Mouse (Mus musculus) stomach, embryonic 14.5 days (tissue): ENCODE results near the gene Slc24a3. TPM values are rescaled to one million over a fixed set of nuclear protein-coding genes. Genes with fewer than 3 reads are reported as not detected.
A peak's percentile ranks its signal among the peaks of the same experiment; 100 is the strongest.

Experiments used
- ATAC-seq: fragments of 200-750 bp; cut with Nextera tagmentation; 2 replicates; pipeline ENCODE4 v1.8.0; 2017; ENCODE audit warnings: low read depth, moderate TSS enrichment; ENCODE audit not compliant: insufficient number of reproducible peaks, insufficient read depth, low FRiP score
- H3K27ac ChIP-seq: fragments of 300-500 bp; sonication (generic); 2 replicates; pipeline ENCODE4 v1.5.1; 2014; ENCODE audit warnings: mild to moderate bottlenecking, low read length, moderate library complexity, mixed read lengths
- H3K27me3 ChIP-seq: fragments of 300-500 bp; sonication (generic); 2 replicates; pipeline ENCODE4 v1.6.1; 2014; ENCODE audit warnings: low read length, control low read depth, mixed read lengths; ENCODE audit not compliant: control insufficient read depth, insufficient read depth
- H3K36me3 ChIP-seq: fragments of 300-500 bp; sonication (generic); 2 replicates; pipeline ENCODE4 v1.6.1; 2014; ENCODE audit warnings: mild to moderate bottlenecking, control low read depth, low read length, moderate library complexity, mixed read lengths; ENCODE audit not compliant: control insufficient read depth, insufficient read depth
- H3K4me1 ChIP-seq: fragments of 300-500 bp; sonication (generic); 2 replicates; pipeline ENCODE4 v1.6.1; 2014; ENCODE audit warnings: low read length, control low read depth, mixed read lengths; ENCODE audit not compliant: control insufficient read depth, insufficient read depth
- H3K4me2 ChIP-seq: fragments of 300-500 bp; sonication (generic); replicated peaks from 2 replicates; pipeline ENCODE4 v1.6.1; 2014; ENCODE audit warnings: low read depth, low read length, control low read depth
- H3K4me3 ChIP-seq: fragments of 300-500 bp; sonication (generic); 2 replicates; pipeline ENCODE4 v1.5.1; 2014; ENCODE audit warnings: low read depth, low read length, control low read depth
- H3K9ac ChIP-seq: fragments of 300-500 bp; sonication (generic); replicated peaks from 2 replicates; pipeline ENCODE4 v1.6.1; 2014; ENCODE audit warnings: low read depth, mild to moderate bottlenecking, control low read depth, low read length, moderate library complexity, mixed read lengths
- H3K9me3 ChIP-seq: fragments of 300-500 bp; sonication (generic); 2 replicates; pipeline ENCODE4 v1.6.1; 2016; ENCODE audit warnings: low read depth, low read length, control low read depth; ENCODE audit not compliant: control insufficient read depth
- WGBS: fragments of 180-500 bp; shearing (Covaris S2); extraction: QIAGEN DNeasy Blood & Tissue Kit; methylation state at CpG from one replicate; pipeline ENCODE4 v1.1.7; 2014; 5-methylcytosine and 5-hydroxymethylcytosine counted together
- polyA plus RNA-seq: library from polyadenylated mRNA; unstranded; fragments of >200 nt; fragmentation: Nextera tagmentation; extraction: Ambion mirVana; gene quantifications from 2 replicates; pipeline ENCODE4 v1.2.1, GENCODE M21; 2014

Gene Slc24a3
- polyA plus RNA-seq, 1 experiment from 2014 or later = 5.1 TPM

DNA sequence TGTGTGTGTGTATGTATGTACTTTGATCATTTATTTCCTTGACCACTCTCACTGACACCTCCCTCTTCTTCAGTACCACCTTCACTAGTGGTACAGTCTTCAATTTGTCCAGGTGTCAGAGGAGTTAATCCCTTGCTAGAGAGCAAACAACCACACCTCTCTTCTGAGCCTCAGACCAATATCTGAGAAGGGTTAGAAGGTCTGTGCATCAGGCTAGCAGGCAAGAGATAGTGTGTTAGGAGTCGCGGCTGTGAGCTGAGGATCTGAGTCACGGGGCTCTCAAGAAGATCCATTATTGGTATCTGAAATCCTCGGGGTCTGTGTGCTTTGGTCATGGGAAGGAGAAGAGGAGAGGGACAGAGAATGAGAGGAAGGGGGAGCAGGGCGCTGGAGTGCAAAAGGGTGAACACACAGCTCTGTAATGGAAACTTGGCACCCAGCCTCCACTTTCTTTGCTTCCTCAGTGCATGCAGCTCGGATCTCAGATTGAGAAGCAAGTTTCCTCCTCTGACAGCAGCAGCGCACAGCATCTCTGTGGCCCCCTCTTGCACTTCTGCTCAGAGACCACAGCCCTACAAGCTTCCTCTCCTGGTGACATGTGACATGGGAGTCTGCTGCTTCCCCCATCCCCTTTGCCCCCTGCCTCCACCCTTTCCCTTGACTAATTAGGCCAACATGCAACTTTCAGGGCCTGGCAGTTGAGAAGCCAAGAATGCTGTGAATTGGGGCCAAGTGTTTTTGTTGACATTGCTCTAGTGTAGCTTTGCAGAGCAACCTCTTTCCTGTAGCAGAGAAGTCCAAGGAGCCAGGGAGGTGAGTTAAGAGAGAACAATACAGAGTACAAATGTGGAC, 66.2 kb downstream of the Slc24a3 start:
- Histone ChIP-seq H3K9me3 (no peaks in the 10 kb centered on the region), H3K27me3 (no peaks in the 10 kb centered on the region), H3K9ac (no peak overlapping the region), H3K27ac (no peak overlapping the region; the same call in 1 of the 2 replicates), H3K4me2 (no peak overlapping the region; the same call in 1 of the 2 replicates), H3K4me3 (no peak overlapping the region), H3K36me3 (no peaks in the 10 kb centered on the region), H3K4me1 (peaks cover 13% of the 10 kb centered on the region)
- peak; percentile 65; the same call in 1 of the 2 replicates for ATAC-seq
- 23% methylated on average over 7 of the region's 7 CpGs for WGBS

DNA sequence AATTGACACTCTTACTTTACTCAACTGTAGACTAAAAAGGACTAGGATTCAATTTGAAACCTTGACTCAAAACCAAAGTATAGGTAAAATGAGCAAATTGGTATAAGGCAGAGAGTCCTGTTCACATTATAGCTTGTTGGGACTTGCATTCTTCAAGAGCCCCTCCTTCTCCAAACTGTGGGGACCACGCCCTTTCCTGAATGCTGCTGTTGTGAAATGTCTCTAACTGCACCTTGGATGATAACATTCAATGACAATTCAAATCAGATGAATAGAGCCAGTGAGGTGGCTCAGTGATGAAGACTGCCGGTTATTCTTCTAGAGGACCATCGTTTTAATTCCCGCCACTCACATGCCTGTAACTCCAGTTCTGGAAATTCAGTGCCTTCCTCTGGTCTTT, 78.8 kb downstream of the Slc24a3 start:
- ATAC-seq = no peak
- H3K9me3 ChIP-seq = no peaks in the 10 kb centered on the region
- no peak overlapping the region for H3K4me2 ChIP-seq
- no peak overlapping the region for H3K27ac ChIP-seq
- no peaks in the 10 kb centered on the region for H3K4me1 ChIP-seq
- H3K4me3 ChIP-seq = no peak overlapping the region
- WGBS = 82% methylated on average over 4 of the region's 4 CpGs
- H3K9ac ChIP-seq = no peak overlapping the region
- H3K36me3 ChIP-seq = no peaks in the 10 kb centered on the region
- no peaks in the 10 kb centered on the region for H3K27me3 ChIP-seq

DNA sequence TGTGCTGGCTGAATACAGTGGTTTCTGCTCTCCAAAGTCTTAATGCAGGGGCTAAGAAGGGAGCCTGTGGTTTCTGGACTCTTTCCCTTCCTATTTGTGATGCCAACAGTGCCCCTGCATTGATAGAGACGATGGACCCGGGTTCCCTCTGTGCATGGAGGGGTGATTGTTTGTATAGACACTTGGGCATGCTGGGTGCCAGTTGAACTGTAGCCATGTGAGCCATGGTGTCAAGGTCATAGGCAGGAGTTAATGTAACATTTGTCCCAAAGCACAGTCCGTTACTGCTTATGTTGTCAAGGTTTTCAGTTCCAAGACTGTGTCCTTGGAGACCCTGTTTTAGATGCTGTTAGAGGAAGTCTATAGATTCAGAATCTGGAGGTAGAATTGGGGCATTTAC, 80.6 kb downstream of the Slc24a3 start:
- Histone ChIP-seq H3K9me3 (no peaks in the 10 kb centered on the region), H3K27ac (no peak overlapping the region), H3K4me3 (no peak overlapping the region), H3K36me3 (no peaks in the 10 kb centered on the region), H3K4me1 (no peaks in the 10 kb centered on the region), H3K9ac (no peak overlapping the region), H3K4me2 (no peak overlapping the region), H3K27me3 (no peaks in the 10 kb centered on the region)
- WGBS = 89% methylated on average over 3 of the region's 3 CpGs
- ATAC-seq = no peak

DNA sequence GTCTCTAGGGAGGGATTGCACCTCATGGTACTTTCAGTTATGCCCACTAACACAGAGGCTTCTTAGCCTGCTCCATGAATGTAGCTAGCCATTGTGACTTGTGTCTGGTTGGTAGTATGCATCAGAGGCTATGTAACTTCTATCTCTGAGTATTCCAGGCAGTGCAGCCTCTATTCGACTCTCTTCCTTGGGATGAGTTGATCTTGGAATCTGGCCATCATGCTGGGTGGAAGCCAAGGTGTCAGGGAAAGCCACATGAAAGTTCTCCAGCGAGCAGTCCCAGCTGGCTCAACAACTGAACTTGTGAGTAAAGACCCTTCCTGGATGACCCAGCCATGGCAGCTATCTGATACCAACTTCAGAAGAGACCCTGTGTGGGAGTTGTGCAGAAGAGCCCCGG, 89.8 kb downstream of the Slc24a3 start:
- Histone ChIP-seq H3K9me3 (no peaks in the 10 kb centered on the region), H3K27ac (no peak overlapping the region), H3K4me1 (0 out of 2 replicates have a peak, but pooled peaks cover 6% of the 10 kb centered on the region), H3K27me3 (no peaks in the 10 kb centered on the region), H3K4me3 (no peak overlapping the region), H3K36me3 (no peaks in the 10 kb centered on the region), H3K9ac (no peak overlapping the region), H3K4me2 (no peak overlapping the region)
- no peak for ATAC-seq
- WGBS = 48% methylated on average over 3 of the region's 3 CpGs

DNA sequence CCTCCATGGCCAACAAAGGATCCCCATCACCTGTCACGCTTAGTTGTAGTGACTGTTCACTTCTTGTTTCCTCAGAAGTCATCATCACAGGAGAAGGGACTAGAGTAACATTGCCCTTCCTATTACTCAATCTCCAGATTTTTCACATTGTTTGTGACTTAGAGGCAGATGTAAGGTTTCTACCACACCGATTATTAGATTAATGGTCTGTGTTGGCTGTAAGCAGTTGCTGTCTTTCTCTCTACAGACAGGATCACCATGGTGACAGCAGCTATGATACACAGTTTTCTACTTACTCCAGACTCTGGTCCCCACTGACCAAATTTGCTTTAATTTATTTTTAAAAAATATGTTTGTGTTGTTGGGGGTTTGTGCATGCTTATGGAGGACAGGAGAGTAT, 90.3 kb downstream of the Slc24a3 start:
- Histone ChIP-seq H3K9ac (no peak overlapping the region), H3K27me3 (no peaks in the 10 kb centered on the region), H3K4me2 (no peak overlapping the region), H3K9me3 (no peaks in the 10 kb centered on the region), H3K4me3 (no peak overlapping the region), H3K27ac (no peak overlapping the region), H3K36me3 (no peaks in the 10 kb centered on the region), H3K4me1 (0 out of 2 replicates have a peak, but pooled peaks cover 6% of the 10 kb centered on the region)
- no peak for ATAC-seq
- 89% methylated on average over 2 of the region's 2 CpGs for WGBS

DNA sequence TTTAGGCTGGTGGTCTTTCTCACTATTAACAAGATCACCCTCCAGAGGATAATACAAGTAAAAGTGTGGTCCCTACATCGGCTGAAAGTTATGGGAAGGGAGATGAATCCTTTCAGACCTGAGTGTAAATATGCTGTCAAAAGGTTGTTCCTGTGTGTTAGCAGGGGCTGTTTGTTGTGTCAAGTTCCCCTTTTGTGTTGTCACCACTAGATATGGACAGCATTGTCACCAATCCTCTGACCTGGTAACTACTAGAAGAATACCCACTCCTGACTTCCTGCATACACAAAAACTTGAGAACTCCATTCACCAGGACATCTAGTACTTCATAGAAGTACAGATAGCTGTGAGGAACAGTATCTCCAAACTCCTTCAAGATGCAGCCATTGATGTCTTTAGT, 93.0 kb downstream of the Slc24a3 start:
- H3K27ac ChIP-seq = no peak overlapping the region
- no peak for ATAC-seq
- no peak overlapping the region for H3K4me2 ChIP-seq
- 0 out of 2 replicates have a peak, but pooled peaks cover 6% of the 10 kb centered on the region for H3K4me1 ChIP-seq
- H3K9ac ChIP-seq = no peak overlapping the region
- H3K36me3 ChIP-seq = no peaks in the 10 kb centered on the region
- no peak overlapping the region for H3K4me3 ChIP-seq
- no peaks in the 10 kb centered on the region for H3K27me3 ChIP-seq
- H3K9me3 ChIP-seq = no peaks in the 10 kb centered on the region
- 63% methylated on average over 1 of the region's 1 CpGs for WGBS

DNA sequence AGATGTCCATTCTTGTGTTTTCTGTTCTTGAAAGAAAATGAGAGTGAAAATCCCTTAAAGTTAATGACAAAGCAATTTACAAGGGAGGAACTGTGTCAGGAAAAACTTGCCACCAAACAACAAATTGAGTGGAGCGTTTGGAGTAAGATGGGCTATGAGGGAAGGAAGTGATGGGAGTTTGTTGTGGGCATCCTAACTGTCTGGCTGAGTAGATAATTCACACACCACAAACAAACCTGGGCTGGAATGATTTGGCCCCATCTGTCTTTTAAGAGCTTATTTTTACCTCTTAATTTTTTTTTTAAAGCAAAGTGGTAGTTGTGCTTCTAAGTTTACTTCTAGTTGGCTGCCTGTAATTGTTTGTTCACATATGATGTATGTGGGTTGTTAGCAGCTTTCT, 94.6 kb downstream of the Slc24a3 start:
- ATAC-seq = no peak
- 97% methylated on average over 1 of the region's 1 CpGs for WGBS

DNA sequence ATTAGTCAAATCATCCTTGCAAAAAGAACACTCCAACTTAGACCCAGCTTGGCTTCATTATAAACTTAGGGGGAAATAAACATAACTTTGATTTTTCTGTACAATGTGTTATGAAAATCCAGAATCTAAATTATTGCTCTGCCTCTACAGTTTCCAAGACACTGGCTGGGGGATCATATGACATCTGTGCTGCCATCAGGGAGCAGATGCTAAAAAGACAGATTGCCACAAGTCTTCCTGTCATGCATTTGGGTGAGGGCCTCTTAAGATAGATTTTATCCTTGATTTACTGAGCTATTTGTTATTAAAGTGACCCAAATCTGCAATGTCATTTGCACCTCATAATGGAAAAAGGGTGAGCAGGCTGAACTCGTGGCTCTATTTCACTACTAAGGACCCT, 99.2 kb downstream of the Slc24a3 start:
- no peak overlapping the region for H3K9ac ChIP-seq
- no peak overlapping the region for H3K4me3 ChIP-seq
- no peaks in the 10 kb centered on the region for H3K4me1 ChIP-seq
- H3K9me3 ChIP-seq = no peaks in the 10 kb centered on the region
- no peaks in the 10 kb centered on the region for H3K27me3 ChIP-seq
- ATAC-seq = no peak
- no peaks in the 10 kb centered on the region for H3K36me3 ChIP-seq
- no peak overlapping the region for H3K4me2 ChIP-seq
- no peak overlapping the region for H3K27ac ChIP-seq
- WGBS = 42% methylated on average over 1 of the region's 1 CpGs

More for the DNA sequence above, 94.6 kb downstream of the Slc24a3 start:
- H3K9ac ChIP-seq = no peak overlapping the region
- no peak overlapping the region for H3K27ac ChIP-seq
- H3K4me1 ChIP-seq = 0 out of 2 replicates have a peak, but pooled peaks cover 5% of the 10 kb centered on the region
- H3K9me3 ChIP-seq = no peaks in the 10 kb centered on the region
- H3K4me3 ChIP-seq = no peak overlapping the region
- no peak overlapping the region for H3K4me2 ChIP-seq
- H3K27me3 ChIP-seq = no peaks in the 10 kb centered on the region
- H3K36me3 ChIP-seq = no peaks in the 10 kb centered on the region

DNA sequence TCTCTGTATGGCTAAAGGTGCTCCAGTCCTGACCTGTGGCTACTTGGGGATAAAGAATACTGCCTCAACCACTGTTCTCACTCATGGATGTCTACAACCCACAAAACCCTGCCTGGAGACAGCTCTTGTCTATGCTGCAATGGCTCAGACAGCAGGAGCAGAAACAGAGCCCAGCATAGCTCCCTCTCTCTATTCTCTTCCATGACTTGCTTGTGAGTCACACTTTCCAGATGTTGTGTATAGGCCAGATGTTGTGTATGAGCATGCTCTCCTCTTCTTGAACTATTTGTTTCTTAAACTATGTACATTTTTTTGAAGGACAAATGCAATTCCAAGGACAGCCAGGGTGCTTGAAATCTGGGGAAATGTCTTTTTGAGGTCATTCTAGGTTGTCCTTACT, 101.4 kb downstream of the Slc24a3 start:
- no peak overlapping the region for H3K4me3 ChIP-seq
- H3K27ac ChIP-seq = no peak overlapping the region
- no peak overlapping the region for H3K9ac ChIP-seq
- H3K9me3 ChIP-seq = no peaks in the 10 kb centered on the region
- H3K4me2 ChIP-seq = no peak overlapping the region
- no peak for ATAC-seq
- H3K36me3 ChIP-seq = no peaks in the 10 kb centered on the region
- H3K27me3 ChIP-seq = no peaks in the 10 kb centered on the region
- no peaks in the 10 kb centered on the region for H3K4me1 ChIP-seq
